Mouse (Mus musculus) liver, embryonic 14.5 days (tissue): ENCODE results near the gene G6pdx.

ENCODE experiments used
- CTCF ChIP-seq: IDR thresholded peaks from 2 replicates; pipeline ENCODE4 v1.5.1; 2016; ENCODE audit warnings: antibody characterized with exemption, low read depth, control low read depth
- EP300 ChIP-seq: IDR thresholded peaks from 2 replicates; pipeline ENCODE4 v1.6.1; 2016; ENCODE audit warnings: antibody characterized with exemption, low read depth

- TF ChIP-seq CTCF (no peak), EP300 (no peak)
Measured at GRCm38 (mm10) chrX:74427116-74427515, 1.9 kb downstream of the G6pdx start.
